Mouse (Mus musculus) adrenal gland, postnatal 10 days (tissue): ENCODE data around the gene Rps27. TPM values are rescaled to one million over a fixed set of nuclear protein-coding genes. Genes with fewer than 3 reads are reported as not detected.

ENCODE experiments used
- DNase-seq: peaks from one replicate; pipeline ENCODE4 v3.0.0; 2021; ENCODE audit warnings: mixed read lengths
- total RNA-seq, 2 experiments: library from RNA; stranded (reverse); gene quantifications; 2 replicates each; pipeline ENCODE4 v1.2.3; 2021

Gene Rps27
- total RNA-seq, 2 experiments from 2014 or later, result 1,820 to 1,837 TPM

GRCm38 (mm10) chr3:90231507-90232333, 18.3 kb upstream of the Rps27 start, which contains the start of gene Jtb:
Gene Jtb, plus strand, starts transcription at chr3:90231597.
- DNase-seq, result peak; percentile 94

- DNase-seq, result no peak
Observed at GRCm38 (mm10) chr3:90231075-90231474, 17.6 kb upstream of the Rps27 start.

- DNase-seq, result no peak
Observed at GRCm38 (mm10) chr3:90224331-90224730, 10.9 kb upstream of the Rps27 start.

- DNase-seq, result no peak
Observed at GRCm38 (mm10) chr3:90222941-90223340, 9.5 kb upstream of the Rps27 start.

GRCm38 (mm10) chr3:90222455-90222854, 9.0 kb upstream of the Rps27 start:
- DNase-seq, result no peak

- no peak for DNase-seq
Observed at GRCm38 (mm10) chr3:90221123-90221522, 7.7 kb upstream of the Rps27 start.

GRCm38 (mm10) chr3:90220531-90220951, 7.1 kb upstream of the Rps27 start:
- DNase-seq, result peak; percentile 90

GRCm38 (mm10) chr3:90220088-90220487, 6.6 kb upstream of the Rps27 start:
- peak; percentile 64 for DNase-seq

- no peak for DNase-seq
Observed at GRCm38 (mm10) chr3:90215825-90216380, 2.5 kb upstream of the Rps27 start.

GRCm38 (mm10) chr3:90213956-90214684, 669 bp upstream of the Rps27 start:
- peak; percentile 37 for DNase-seq

GRCm38 (mm10) chr3:90212723-90213122, 728 bp downstream of the Rps27 start:
- no peak for DNase-seq

- no peak for DNase-seq
Observed at GRCm38 (mm10) chr3:90211475-90212398, 1.7 kb downstream of the Rps27 start.

GRCm38 (mm10) chr3:90209908-90210566, 3.4 kb downstream of the Rps27 start:
- DNase-seq, result no peak

- no peak for DNase-seq
Observed at GRCm38 (mm10) chr3:90208662-90209061, 4.8 kb downstream of the Rps27 start.

GRCm38 (mm10) chr3:90204582-90204981, 8.9 kb downstream of the Rps27 start:
- no peak for DNase-seq

GRCm38 (mm10) chr3:90203619-90204018, 9.8 kb downstream of the Rps27 start:
- DNase-seq, result no peak

- DNase-seq, result no peak
Observed at GRCm38 (mm10) chr3:90202884-90203283, 10.6 kb downstream of the Rps27 start.

GRCm38 (mm10) chr3:90197548-90197947, 15.9 kb downstream of the Rps27 start:
- DNase-seq, result no peak

- DNase-seq, result no peak
Observed at GRCm38 (mm10) chr3:90195644-90196043, 17.8 kb downstream of the Rps27 start.

GRCm38 (mm10) chr3:90194759-90195158, 18.7 kb downstream of the Rps27 start:
- no peak for DNase-seq

- DNase-seq, result no peak
Observed at GRCm38 (mm10) chr3:90190859-90191510, 22.5 kb downstream of the Rps27 start.
